Mouse (Mus musculus) right cerebral cortex, postnatal 25 days (tissue): ENCODE results near the gene Ndufs2.

Source experiments
- DNase-seq: peaks from one replicate; pipeline ENCODE4 v3.0.0; 2022

Gene Ndufs2

DNA sequence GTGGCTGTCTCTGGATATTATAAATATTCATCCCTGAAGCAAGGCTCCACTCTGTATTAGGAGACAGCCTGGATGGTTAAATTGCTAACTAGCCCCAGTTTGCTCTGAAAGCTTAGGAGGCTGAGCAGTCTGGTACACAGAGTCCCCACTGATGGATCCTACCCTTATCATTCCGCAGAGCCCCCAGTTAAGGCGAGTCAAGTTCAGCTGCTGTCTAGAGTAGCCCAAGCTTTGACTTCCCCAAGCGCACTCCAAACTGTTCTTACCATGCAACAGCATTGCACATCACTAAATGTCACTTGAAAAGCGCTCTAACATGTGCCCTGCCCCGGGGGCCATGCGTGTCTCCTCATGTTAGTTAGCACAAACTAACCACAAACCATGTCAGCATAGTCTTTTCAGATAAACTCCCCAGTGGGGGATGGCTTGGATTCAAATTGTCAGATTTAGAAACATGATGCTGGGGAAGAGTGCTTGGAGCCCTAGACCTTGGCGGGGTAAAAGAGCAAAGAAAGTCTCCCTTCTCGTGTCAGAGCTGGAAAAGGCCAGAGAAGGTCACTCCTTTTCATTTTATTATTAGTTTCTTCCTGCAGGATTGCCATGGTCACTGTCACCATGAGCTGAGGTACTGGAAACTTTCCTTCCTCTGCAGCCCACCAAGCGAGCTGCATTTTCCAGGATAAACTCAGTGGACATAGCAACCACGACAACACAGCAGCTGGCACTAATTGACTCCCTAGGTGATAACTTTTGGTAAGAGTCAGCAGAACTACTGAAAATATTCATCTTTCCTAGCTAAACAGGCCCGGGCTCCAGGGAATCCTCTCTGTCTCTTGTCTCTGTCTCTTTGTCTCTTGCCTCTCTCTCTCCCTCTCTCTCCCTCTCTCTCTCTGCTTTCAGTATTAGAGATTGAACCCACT lies 57.0 kb downstream of the Ndufs2 start:
- DNase-seq: no peak

GRCm38 (mm10) chr1:171193093-171193840 lies 57.9 kb downstream of the Ndufs2 start:
- no peak for DNase-seq

- no peak for DNase-seq
Measured at GRCm38 (mm10) chr1:171192283-171192682, 58.9 kb downstream of the Ndufs2 start.

GRCm38 (mm10) chr1:171190832-171191231 lies 60.4 kb downstream of the Ndufs2 start:
- no peak for DNase-seq

- DNase-seq: no peak
Measured at GRCm38 (mm10) chr1:171189476-171190114, 61.6 kb downstream of the Ndufs2 start.

DNA sequence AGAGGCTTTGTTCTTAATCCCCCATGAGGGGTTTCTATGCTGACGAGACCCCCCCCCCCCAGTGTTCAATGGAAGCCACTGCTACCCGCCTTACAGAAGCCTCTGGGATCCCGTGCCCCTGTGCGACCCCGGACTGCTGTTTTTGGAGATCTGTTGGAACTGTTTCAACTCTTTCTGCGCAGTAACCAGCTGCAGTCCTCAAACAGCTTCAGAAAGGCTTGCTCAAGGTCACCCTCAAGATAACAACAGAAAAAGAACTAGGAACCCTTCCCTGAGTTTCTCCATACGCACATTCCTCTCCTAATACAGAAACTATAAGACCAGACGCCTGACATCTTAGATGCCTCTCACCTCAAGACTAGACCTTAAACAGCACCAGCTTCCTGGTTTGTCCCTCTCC lies 62.1 kb downstream of the Ndufs2 start:
- DNase-seq: no peak

GRCm38 (mm10) chr1:171187851-171188700 lies 63.1 kb downstream of the Ndufs2 start:
- no peak for DNase-seq

- DNase-seq: no peak
Measured at GRCm38 (mm10) chr1:171185655-171186054, 65.5 kb downstream of the Ndufs2 start.
